Mouse (Mus musculus) neural tube, embryonic 11.5 days (tissue): ENCODE measurements around the gene Gm35134. TPM values are rescaled to one million over a fixed set of nuclear protein-coding genes. Genes with fewer than 3 reads are reported as not detected.
"Not testable (repeated sequence)": the region's sequence is repeated elsewhere in the genome, so short reads cannot be mapped to it uniquely, and the experiment has no call there.

ENCODE experiments used
- ATAC-seq: fragments of 200-750 bp; cut with Nextera tagmentation; 2 replicates; pipeline ENCODE4 v1.8.0; 2017; ENCODE audit warnings: moderate number of reproducible peaks, mild to moderate bottlenecking, moderate TSS enrichment, moderate library complexity; ENCODE audit not compliant: insufficient read depth, low FRiP score, low TSS enrichment
- DNase-seq: peaks from one replicate; pipeline ENCODE4 v3.0.0-alpha.2; 2015; ENCODE audit warnings: low spot score
- H3K27ac ChIP-seq: fragments of 300-500 bp; sonication (generic); 2 replicates; pipeline ENCODE4 v1.5.1; 2014; ENCODE audit warnings: low read depth, mild to moderate bottlenecking, low read length
- H3K27me3 ChIP-seq: fragments of 300-500 bp; sonication (generic); 2 replicates; pipeline ENCODE4 v1.6.1; 2014; ENCODE audit warnings: mild to moderate bottlenecking, low read length, mixed read lengths; ENCODE audit not compliant: control insufficient read depth, insufficient read depth
- H3K36me3 ChIP-seq: fragments of 300-500 bp; sonication (generic); 2 replicates; pipeline ENCODE4 v1.6.1; 2014; ENCODE audit warnings: mild to moderate bottlenecking, low read length, moderate library complexity, mixed read lengths; ENCODE audit not compliant: control insufficient read depth, insufficient read depth
- H3K4me1 ChIP-seq: fragments of 300-500 bp; sonication (generic); 2 replicates; pipeline ENCODE4 v1.6.1; 2014; ENCODE audit warnings: low read length, mixed read lengths; ENCODE audit not compliant: control insufficient read depth, insufficient read depth
- H3K4me2 ChIP-seq: fragments of 300-500 bp; sonication (generic); 2 replicates; pipeline ENCODE4 v1.6.1; 2014; ENCODE audit warnings: low read depth, mild to moderate bottlenecking, moderate library complexity
- H3K4me3 ChIP-seq: fragments of 300-500 bp; sonication (generic); 2 replicates; pipeline ENCODE4 v1.5.1; 2014; ENCODE audit warnings: low read depth, low read length
- H3K9ac ChIP-seq: fragments of 300-500 bp; sonication (generic); 2 replicates; pipeline ENCODE4 v1.6.1; 2014; ENCODE audit warnings: mild to moderate bottlenecking, low read length
- H3K9me3 ChIP-seq: fragments of 300-500 bp; sonication (generic); 2 replicates; pipeline ENCODE4 v1.6.1; 2016; ENCODE audit warnings: low read length; ENCODE audit not compliant: control insufficient read depth
- WGBS: fragments of 180-500 bp; shearing (Covaris S2); extraction: QIAGEN DNeasy Blood & Tissue Kit; methylation state at CpG from one replicate; pipeline ENCODE4 v1.1.7; 2014; 5-methylcytosine and 5-hydroxymethylcytosine counted together
- polyA plus RNA-seq: library from polyadenylated mRNA; unstranded; fragments of >200 nt; fragmentation: Nextera tagmentation; extraction: Ambion mirVana; gene quantifications from 2 replicates; pipeline ENCODE4 v1.2.1, GENCODE M21; 2014

Gm35134 gene
- polyA plus RNA-seq = not detected in 2 replicates

DNA sequence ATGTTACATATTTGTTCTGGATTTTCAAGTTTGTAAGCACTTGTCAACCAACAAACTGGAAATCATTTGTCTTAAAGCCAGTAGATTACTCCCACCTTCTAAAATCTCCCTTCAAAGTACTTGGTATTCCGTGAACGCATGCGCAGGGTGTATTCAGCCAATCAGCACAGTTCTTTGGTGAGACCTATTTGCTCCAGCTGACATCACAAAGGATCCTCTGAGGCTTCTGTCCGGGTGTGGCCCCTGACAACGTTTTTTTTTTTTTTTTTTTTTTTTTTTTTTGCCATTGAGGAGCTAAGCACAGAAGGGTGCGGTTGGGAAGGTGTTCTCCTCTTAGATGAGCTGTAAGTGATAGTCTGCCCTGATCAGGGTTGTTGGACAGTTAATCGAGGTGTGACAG lies at the start of gene Gm35134:
TSS of gene Gm35134 (plus strand) at position 301 of the 400 bp plus-strand sequence.
- H3K4me2 ChIP-seq, DNase-seq, ATAC-seq, H3K9ac ChIP-seq, H3K27ac ChIP-seq, H3K9me3 ChIP-seq, H3K4me3 ChIP-seq, H3K27me3 ChIP-seq, H3K4me1 ChIP-seq, H3K36me3 ChIP-seq: not testable (repeated sequence)
- WGBS = no CpG with 5 or more reads among the region's 7 CpGs
